Mouse (Mus musculus) stomach, embryonic 15.5 days (tissue): Measurements from ENCODE around the gene Dennd4c. TPM values are rescaled to one million over a fixed set of nuclear protein-coding genes. Genes with fewer than 3 reads are reported as not detected.
A peak's percentile ranks its signal among the peaks of the same experiment; 100 is the strongest.

Experiments
- ATAC-seq: fragments of 200-750 bp; cut with Nextera tagmentation; 2 replicates; pipeline ENCODE4 v1.8.0; 2017; ENCODE audit warnings: low read depth, moderate number of reproducible peaks, moderate TSS enrichment; ENCODE audit not compliant: insufficient read depth, low FRiP score
- H3K27ac ChIP-seq: fragments of 300-500 bp; sonication (generic); 2 replicates; pipeline ENCODE4 v1.5.1; 2015; ENCODE audit warnings: mild to moderate bottlenecking, inconsistent platforms
- H3K27me3 ChIP-seq: fragments of 300-500 bp; sonication (generic); replicated peaks from 2 replicates; pipeline ENCODE4 v1.6.1; 2015; ENCODE audit warnings: inconsistent platforms
- H3K36me3 ChIP-seq: fragments of 300-500 bp; sonication (generic); 2 replicates; pipeline ENCODE4 v1.6.1; 2015; ENCODE audit warnings: inconsistent platforms
- H3K4me1 ChIP-seq: fragments of 300-500 bp; sonication (generic); 2 replicates; pipeline ENCODE4 v1.6.1; 2015; ENCODE audit warnings: inconsistent platforms
- H3K4me2 ChIP-seq: fragments of 300-500 bp; sonication (generic); 2 replicates; pipeline ENCODE4 v1.6.1; 2015; ENCODE audit warnings: mild to moderate bottlenecking, inconsistent platforms
- H3K4me3 ChIP-seq: fragments of 300-500 bp; sonication (generic); replicated peaks from 2 replicates; pipeline ENCODE4 v1.5.1; 2015; ENCODE audit warnings: inconsistent platforms
- H3K9ac ChIP-seq: fragments of 300-500 bp; sonication (generic); 2 replicates; pipeline ENCODE4 v1.6.1; 2015; ENCODE audit warnings: inconsistent platforms
- H3K9me3 ChIP-seq: fragments of 300-500 bp; sonication (generic); 2 replicates; pipeline ENCODE4 v1.6.1; 2016; ENCODE audit warnings: inconsistent platforms
- WGBS: fragments of 180-500 bp; shearing (Covaris S2); methylation state at CpG from one replicate; pipeline ENCODE4 v1.1.7; 2015; 5-methylcytosine and 5-hydroxymethylcytosine counted together
- polyA plus RNA-seq: library from polyadenylated mRNA; unstranded; fragments of >200 nt; fragmentation: Nextera tagmentation; extraction: Ambion mirVana; gene quantifications from 2 replicates; pipeline ENCODE4 v1.2.1, GENCODE M21; 2015

Gene Dennd4c
- polyA plus RNA-seq, 1 experiment from 2014 or later = 7.6 TPM

DNA sequence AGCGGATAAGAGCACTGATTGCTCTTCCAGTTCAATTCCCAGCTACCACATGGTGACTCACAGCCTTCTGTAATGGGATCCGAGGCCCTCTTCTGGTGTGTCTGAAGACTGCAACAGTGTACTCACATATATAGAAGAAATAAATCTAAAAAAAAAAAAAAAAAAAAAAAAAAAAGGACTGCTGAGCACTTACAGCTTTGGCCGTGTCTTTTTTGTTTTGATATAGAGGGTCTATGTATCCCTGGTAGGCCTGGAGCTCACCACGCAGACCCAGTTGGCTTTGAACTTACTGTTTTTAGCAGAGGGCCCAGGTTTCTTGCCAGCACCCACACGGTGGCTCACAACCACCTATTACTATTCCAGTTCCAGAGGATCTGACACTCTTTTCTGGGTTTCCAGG, 115.7 kb downstream of the Dennd4c start:
- Histone ChIP-seq H3K36me3 (no peaks in the 10 kb centered on the region), H3K4me1 (no peaks in the 10 kb centered on the region), H3K9ac (no peak overlapping the region), H3K4me3 (no peak overlapping the region), H3K27me3 (no peaks in the 10 kb centered on the region), H3K4me2 (no peak overlapping the region), H3K9me3 (no peaks in the 10 kb centered on the region), H3K27ac (no peak overlapping the region)
- no peak for ATAC-seq
- WGBS = 81% methylated on average over 5 of the region's 5 CpGs

DNA sequence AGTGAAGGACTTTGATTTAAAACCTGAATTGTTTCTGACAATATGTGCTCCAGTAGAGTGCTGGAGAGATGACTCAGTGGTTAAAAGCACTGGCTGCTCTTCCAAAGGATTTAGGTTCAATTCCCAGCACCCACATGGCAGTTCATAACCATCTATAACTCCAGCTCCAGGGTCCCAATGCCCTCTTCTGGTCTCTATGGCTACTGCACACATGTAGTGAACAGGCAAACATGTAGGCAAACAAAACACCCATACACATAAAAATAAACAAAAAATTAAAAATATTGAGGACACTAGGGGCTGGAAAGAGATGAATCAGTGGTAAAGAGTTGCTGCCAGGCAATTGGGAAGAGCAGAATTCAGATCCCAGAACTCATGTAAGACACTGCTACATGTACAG, 123.6 kb downstream of the Dennd4c start:
- ATAC-seq = no peak
- no peak overlapping the region for H3K9ac ChIP-seq

DNA sequence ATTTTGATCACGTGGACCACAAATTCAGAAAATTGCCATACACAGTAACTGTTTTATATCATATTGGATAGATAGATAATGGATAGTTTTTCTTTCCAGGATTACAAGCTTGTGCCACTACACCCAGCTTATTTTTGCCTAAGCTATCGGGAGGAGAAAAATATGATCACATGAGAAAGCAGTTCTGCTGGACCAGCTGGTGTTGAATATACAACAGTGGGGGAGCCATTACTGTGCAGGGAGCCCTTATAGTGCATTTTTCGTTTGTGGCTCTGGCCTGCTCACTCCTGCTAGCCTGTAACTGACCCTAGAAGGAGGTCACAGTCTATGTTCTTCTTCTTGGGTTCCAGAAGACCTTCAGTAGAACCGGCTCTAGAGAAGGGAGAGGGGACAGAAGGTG, 124.7 kb downstream of the Dennd4c start:
- H3K9me3 ChIP-seq = no peaks in the 10 kb centered on the region
- no peak for ATAC-seq
- H3K36me3 ChIP-seq = no peaks in the 10 kb centered on the region
- H3K4me2 ChIP-seq = no peak overlapping the region
- H3K4me3 ChIP-seq = no peak overlapping the region
- H3K27me3 ChIP-seq = no peaks in the 10 kb centered on the region
- no peak overlapping the region for H3K9ac ChIP-seq
- 50% methylated on average over 4 of the region's 4 CpGs for WGBS
- peaks cover 5% of the 10 kb centered on the region; the same call in 1 of the 2 replicates for H3K4me1 ChIP-seq
- no peak overlapping the region for H3K27ac ChIP-seq

More for the DNA sequence above, 123.6 kb downstream of the Dennd4c start:
- no peak overlapping the region for H3K27ac ChIP-seq
- no peaks in the 10 kb centered on the region for H3K27me3 ChIP-seq
- no peak overlapping the region for H3K4me3 ChIP-seq
- H3K4me2 ChIP-seq = no peak overlapping the region
- H3K4me1 ChIP-seq = peaks cover 5% of the 10 kb centered on the region; the same call in 1 of the 2 replicates
- no peaks in the 10 kb centered on the region for H3K36me3 ChIP-seq
- H3K9me3 ChIP-seq = no peaks in the 10 kb centered on the region

DNA sequence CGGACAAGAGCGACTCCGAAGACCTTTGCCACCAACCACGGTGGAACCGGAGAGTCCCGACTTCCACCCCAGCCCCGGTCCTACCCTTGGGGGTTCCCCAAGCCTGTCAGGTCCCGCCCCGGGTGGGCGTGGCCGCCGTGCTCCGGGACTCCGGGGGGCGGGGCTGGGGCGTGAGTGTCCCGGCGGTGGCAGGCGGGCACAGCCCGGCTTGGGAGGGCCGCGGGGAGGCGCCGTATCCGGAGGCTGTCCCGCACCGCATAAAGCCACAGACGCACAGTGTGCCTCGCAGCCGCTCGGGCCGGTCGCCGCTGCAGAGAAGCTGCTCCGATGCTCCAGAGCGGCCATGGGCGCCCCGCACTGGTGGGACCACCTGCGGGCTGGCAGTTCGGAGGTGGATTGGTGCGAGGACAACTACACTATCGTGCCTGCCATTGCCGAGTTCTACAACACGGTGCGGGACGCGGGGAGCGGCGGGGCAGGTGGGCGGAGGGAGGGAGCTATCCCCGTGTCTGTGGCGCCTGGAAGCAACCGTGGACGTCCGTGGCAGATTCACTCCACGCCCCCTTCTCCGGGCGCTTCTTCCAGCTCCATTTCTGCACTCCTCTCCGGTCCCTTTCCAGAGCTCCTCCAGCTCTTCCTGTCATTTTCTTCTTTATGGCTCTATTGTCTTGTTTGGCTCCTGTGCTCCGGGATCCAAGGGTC, 125.9 kb downstream of the Dennd4c start, which contains the start of gene Acer2:
Acer2 (plus strand) TSS at position 251 of the 702 bp plus-strand sequence.
- no peaks in the 10 kb centered on the region for H3K27me3 ChIP-seq
- H3K9me3 ChIP-seq = no peaks in the 10 kb centered on the region
- H3K4me3 ChIP-seq = peak within 1 kb of the TSS; percentile 69
- peak within 1 kb of the TSS; percentile 71 for H3K9ac ChIP-seq
- H3K27ac ChIP-seq = peak within 1 kb of the TSS; percentile 7; the same call in 1 of the 2 replicates
- ATAC-seq = peak; percentile 97
- peak within 1 kb of the TSS; percentile 98 for H3K4me2 ChIP-seq
- WGBS = under 1% methylated on average over 57 of the region's 60 CpGs
- H3K36me3 ChIP-seq = no peaks in the 10 kb centered on the region
- peaks cover 5% of the 10 kb centered on the region; the same call in 1 of the 2 replicates for H3K4me1 ChIP-seq

DNA sequence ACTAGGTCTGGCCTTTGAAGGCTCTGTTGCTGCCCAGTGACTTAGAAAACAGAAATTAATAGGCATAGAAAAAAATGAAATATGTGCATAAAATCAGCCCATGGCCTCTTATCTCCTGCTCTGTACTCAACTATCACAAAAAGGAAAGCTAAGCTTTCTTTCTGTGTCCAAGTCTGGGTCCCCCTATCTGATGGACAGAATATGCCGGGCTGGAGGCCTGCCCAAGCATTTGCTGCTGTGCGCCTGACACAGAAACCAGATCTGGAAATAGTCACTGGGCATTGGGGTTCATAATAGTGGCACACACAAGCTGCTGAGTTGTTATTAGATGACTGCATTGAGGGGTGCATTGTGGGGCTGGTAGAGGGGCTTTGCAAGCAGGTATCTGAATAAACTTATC, 131.1 kb downstream of the Dennd4c start:
- 91% methylated on average over 2 of the region's 2 CpGs for WGBS
- Histone ChIP-seq H3K9ac (no peak overlapping the region), H3K4me3 (no peak overlapping the region), H3K36me3 (no peaks in the 10 kb centered on the region), H3K4me2 (no peak overlapping the region), H3K9me3 (no peaks in the 10 kb centered on the region), H3K4me1 (peaks cover 5% of the 10 kb centered on the region; the same call in 1 of the 2 replicates), H3K27ac (no peak overlapping the region), H3K27me3 (no peaks in the 10 kb centered on the region)
- ATAC-seq = no peak

DNA sequence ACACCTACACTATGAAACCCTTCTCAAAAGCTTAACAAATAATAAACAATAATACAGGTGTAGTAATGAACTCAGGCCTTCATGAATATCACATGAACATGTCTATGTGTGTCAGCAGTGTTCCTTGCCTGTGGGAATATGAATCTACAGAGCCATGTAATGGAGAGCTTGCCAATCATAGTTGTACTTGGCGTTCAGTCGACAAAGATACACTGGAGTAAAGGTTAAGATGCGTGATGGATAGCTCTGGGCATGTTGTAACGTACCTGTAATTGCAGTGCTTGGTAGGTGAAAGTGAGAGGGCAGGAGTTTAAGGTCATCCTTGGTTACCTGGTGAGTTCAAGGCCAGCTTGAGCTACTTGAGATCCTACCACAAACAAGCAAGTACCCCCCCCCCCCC, 132.8 kb downstream of the Dennd4c start:
- ATAC-seq = no peak
- Histone ChIP-seq H3K9ac (no peak overlapping the region), H3K9me3 (no peaks in the 10 kb centered on the region), H3K36me3 (no peaks in the 10 kb centered on the region), H3K4me1 (no peaks in the 10 kb centered on the region), H3K27ac (no peak overlapping the region), H3K4me3 (no peak overlapping the region), H3K27me3 (no peaks in the 10 kb centered on the region), H3K4me2 (no peak overlapping the region)
- WGBS = 85% methylated on average over 4 of the region's 4 CpGs

DNA sequence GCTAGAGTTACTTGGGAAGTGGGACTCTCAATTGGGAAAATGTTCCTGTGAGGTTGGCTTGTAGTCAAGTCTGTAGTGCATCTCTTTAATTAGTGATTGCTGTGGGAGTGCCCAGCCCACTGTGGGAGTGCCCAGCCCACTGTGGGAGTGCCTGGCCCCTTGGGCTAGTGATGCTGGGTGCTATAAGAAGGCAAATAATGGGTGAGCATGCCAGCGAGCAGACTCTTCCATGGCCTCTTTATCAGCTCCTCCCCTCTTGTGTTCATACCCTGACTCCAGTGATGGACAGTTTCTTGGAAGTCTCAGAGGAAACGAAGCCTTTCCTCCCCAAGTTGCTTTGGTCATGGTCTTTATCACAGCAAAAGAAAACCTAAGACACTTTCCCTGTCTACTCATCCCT, 134.1 kb downstream of the Dennd4c start:
- Histone ChIP-seq H3K27ac (no peak overlapping the region), H3K4me3 (no peak overlapping the region), H3K9ac (no peak overlapping the region), H3K9me3 (no peaks in the 10 kb centered on the region), H3K4me2 (no peak overlapping the region), H3K36me3 (no peaks in the 10 kb centered on the region), H3K4me1 (no peaks in the 10 kb centered on the region), H3K27me3 (no peaks in the 10 kb centered on the region)
- 52% methylated on average over 2 of the region's 2 CpGs for WGBS
- no peak for ATAC-seq

DNA sequence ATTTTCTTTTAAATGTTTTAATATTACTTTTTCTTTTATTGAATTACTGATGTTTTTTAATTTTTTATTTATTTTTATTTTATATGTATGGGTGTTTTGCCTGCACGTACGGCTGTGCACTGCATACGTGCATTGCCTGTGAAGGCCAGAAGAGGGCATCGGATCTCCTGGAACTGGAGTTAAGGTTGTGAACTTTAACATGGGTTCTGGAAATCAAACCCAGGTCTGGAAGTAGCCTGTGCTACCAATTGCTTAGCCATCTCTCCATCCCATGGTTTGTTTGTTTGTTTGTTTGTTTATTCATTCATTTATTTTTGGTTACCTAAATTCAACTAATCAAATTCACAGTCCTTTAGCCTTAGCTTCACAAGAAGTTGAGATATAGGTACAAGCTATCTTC, 136.6 kb downstream of the Dennd4c start:
- Histone ChIP-seq H3K27me3 (no peaks in the 10 kb centered on the region), H3K9ac (no peak overlapping the region), H3K4me2 (no peak overlapping the region), H3K27ac (no peak overlapping the region), H3K4me1 (no peaks in the 10 kb centered on the region), H3K36me3 (no peaks in the 10 kb centered on the region), H3K9me3 (no peaks in the 10 kb centered on the region), H3K4me3 (no peak overlapping the region)
- 56% methylated on average over 4 of the region's 4 CpGs for WGBS
- ATAC-seq = no peak

DNA sequence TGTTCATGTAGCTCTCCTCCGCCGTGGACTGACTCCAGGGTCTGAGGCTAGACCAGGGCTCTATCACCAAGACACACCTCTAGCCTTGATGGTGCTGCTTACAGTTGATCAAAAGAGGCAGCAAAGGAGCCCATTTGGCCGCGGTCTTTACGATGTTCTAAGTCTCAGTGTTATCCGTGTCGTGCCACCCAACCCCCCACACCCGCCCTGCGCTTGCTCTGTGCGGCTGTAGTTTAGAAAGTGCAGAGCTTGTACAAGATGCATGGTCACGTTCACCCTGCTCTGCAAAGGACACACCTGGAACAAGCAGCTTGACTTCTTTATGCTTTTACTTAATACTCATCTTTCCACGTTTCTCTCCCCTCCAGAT, 137.4 kb downstream of the Dennd4c start:
- H3K4me2 ChIP-seq = peak overlapping the region; percentile 50
- WGBS = 35% methylated on average over 12 of the region's 12 CpGs
- no peak overlapping the region for H3K27ac ChIP-seq
- peak overlapping the region; percentile 32 for H3K4me3 ChIP-seq
- ATAC-seq = peak; percentile 64; the same call in 1 of the 2 replicates
- H3K9ac ChIP-seq = no peak overlapping the region
- H3K9me3 ChIP-seq = no peaks in the 10 kb centered on the region
- no peaks in the 10 kb centered on the region for H3K36me3 ChIP-seq
- H3K4me1 ChIP-seq = no peaks in the 10 kb centered on the region
- no peaks in the 10 kb centered on the region for H3K27me3 ChIP-seq

DNA sequence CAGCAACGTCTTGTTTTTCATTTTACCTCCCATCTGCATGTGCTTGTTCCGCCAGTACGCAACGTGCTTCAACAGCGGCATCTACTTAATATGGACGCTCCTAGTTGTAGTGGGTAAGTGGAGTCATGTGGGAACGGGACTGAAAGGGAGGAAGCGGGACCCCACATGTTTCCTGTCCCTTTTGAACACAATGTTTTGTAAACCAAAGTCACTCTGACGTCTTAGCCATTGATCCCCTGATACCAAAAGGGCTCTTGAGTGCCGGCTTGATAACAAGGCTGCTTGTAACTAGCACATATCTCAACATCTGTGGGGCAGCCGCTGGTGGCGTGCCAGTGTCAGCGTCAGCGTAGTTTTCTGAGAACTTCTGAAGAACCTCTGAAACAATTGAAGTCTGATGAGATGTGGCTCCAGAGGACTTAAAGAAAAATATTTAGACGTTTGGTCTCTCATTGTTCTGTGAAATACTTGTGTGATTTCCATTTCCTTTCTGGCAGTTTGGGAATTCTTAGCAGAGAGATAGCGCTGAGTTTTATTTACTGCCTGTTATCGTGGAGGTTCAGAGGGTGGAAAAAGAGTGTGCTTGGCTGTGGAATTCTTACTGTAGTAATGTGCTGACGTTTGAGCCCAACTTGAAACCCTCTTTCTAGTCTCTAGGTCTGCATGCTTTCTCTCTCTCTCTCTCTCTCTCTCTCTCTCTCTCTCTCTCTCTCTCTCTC, 138.0 kb downstream of the Dennd4c start:
- no peak overlapping the region for H3K27ac ChIP-seq
- H3K9ac ChIP-seq = no peak overlapping the region
- H3K9me3 ChIP-seq = no peaks in the 10 kb centered on the region
- no peaks in the 10 kb centered on the region for H3K27me3 ChIP-seq
- H3K4me2 ChIP-seq = peak overlapping the region; percentile 50
- WGBS = 15% methylated on average over 18 of the region's 18 CpGs
- H3K4me1 ChIP-seq = no peaks in the 10 kb centered on the region
- no peak; the same call in 1 of the 2 replicates for ATAC-seq
- no peaks in the 10 kb centered on the region for H3K36me3 ChIP-seq
- H3K4me3 ChIP-seq = peak overlapping the region; percentile 32

DNA sequence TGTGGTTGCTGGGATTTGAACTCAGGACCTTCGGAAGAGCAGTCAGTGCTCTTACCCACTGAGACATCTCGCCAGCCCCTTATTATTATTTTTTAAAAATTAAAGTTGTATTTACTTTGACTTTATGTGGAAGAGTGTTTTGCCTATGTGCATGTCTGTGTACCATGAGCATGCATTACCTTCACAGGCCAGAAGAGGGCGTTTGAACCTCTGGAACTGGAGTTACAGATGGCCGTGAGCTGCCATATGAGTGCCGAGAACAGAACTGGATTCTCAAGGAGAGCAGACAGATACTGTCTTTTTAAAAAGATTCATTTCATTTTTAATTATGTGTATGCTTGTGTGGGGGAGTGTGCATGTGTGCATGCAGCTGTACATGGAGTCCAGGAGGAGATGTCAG, 139.5 kb downstream of the Dennd4c start:
- H3K9ac ChIP-seq = no peak overlapping the region
- no peaks in the 10 kb centered on the region for H3K27me3 ChIP-seq
- no peak for ATAC-seq
- no peaks in the 10 kb centered on the region for H3K4me1 ChIP-seq
- H3K27ac ChIP-seq = no peak overlapping the region
- WGBS = 76% methylated on average over 5 of the region's 5 CpGs
- no peak overlapping the region for H3K4me3 ChIP-seq
- H3K36me3 ChIP-seq = no peaks in the 10 kb centered on the region
- H3K9me3 ChIP-seq = no peaks in the 10 kb centered on the region
- H3K4me2 ChIP-seq = no peak overlapping the region

DNA sequence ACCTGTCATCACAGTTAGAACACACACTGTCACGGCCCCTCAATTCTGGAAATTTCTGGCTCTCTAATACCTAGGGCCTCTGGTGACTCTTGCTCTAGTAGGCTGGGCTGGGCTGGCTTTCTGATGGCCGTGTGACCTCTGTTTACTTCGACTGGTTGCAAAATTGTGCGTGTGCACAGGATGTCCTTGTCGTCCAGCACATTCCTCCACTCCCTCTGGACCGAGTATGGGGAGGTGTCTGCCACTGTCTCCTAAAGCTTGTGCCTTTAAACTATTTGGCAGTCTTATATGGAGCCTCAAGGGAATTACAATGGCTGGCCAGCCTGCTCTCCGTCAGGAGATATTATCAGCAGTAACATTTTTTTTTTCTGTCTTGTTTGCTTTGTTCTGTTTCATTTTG, 149.1 kb downstream of the Dennd4c start:
- WGBS = 73% methylated on average over 7 of the region's 7 CpGs
- no peaks in the 10 kb centered on the region for H3K9me3 ChIP-seq
- no peak overlapping the region for H3K27ac ChIP-seq
- no peak overlapping the region for H3K4me2 ChIP-seq
- no peaks in the 10 kb centered on the region for H3K4me1 ChIP-seq
- H3K9ac ChIP-seq = no peak overlapping the region
- H3K4me3 ChIP-seq = no peak overlapping the region
- no peaks in the 10 kb centered on the region for H3K36me3 ChIP-seq
- no peaks in the 10 kb centered on the region for H3K27me3 ChIP-seq
- no peak for ATAC-seq
